Mouse (Mus musculus) CH12.LX (cell line): Measurements from ENCODE around the gene Timm23.
A peak's percentile ranks its signal among the peaks of the same experiment; 100 is the strongest.

Source experiments
- CHD1 ChIP-seq: IDR thresholded peaks from 2 replicates; pipeline ENCODE4 v1.6.1; 2012; ENCODE audit warnings: low read depth, low read length, improper control_type of control experiment, inconsistent platforms
- CHD2 ChIP-seq: IDR thresholded peaks from 2 replicates; pipeline ENCODE4 v1.6.1; 2011; ENCODE audit warnings: low read length, improper control_type of control experiment
- CTCF ChIP-seq, 2 experiments: IDR thresholded peaks in 1 of 2; conservative IDR thresholded peaks in 1 of 2; 2 replicates each; pipeline ENCODE4 v1.5.1; 2011 to 2012; ENCODE audit warnings: low read depth in 2 of 2, low read length in 2 of 2, improper control_type of control experiment in 1 of 2, inconsistent platforms in 1 of 2, mild to moderate bottlenecking in 1 of 2, moderate library complexity in 1 of 2
- E2F4 ChIP-seq: IDR thresholded peaks from 2 replicates; pipeline ENCODE4 v1.6.1; 2011; ENCODE audit warnings: low read depth, low read length, improper control_type of control experiment; ENCODE audit not compliant: insufficient replicate concordance
- ELF1 ChIP-seq: IDR thresholded peaks from 2 replicates; pipeline ENCODE4 v1.6.1; 2014; ENCODE audit warnings: low read depth, mild to moderate bottlenecking, inconsistent platforms, low read length, improper control_type of control experiment
- EP300 ChIP-seq: IDR thresholded peaks from 2 replicates; pipeline ENCODE4 v1.6.1; 2011; ENCODE audit warnings: low read length, improper control_type of control experiment
- IRF4 ChIP-seq: IDR thresholded peaks from 2 replicates; pipeline ENCODE4 v1.6.1; 2014; ENCODE audit warnings: low read depth, mild to moderate bottlenecking, inconsistent platforms, low read length, improper control_type of control experiment
- MAFK ChIP-seq: IDR thresholded peaks from 2 replicates; pipeline ENCODE4 v1.6.1; 2011; ENCODE audit warnings: low read length, improper control_type of control experiment; ENCODE audit not compliant: insufficient replicate concordance
- MXI1 ChIP-seq: IDR thresholded peaks from 2 replicates; pipeline ENCODE4 v1.6.1; 2011; ENCODE audit warnings: mild to moderate bottlenecking, low read depth, low read length, improper control_type of control experiment
- POLR2A ChIP-seq: IDR thresholded peaks from 2 replicates; pipeline ENCODE4 v1.6.1; 2011; ENCODE audit warnings: low read depth, mild to moderate bottlenecking, improper control_type of control experiment, low read length
- RCOR1 ChIP-seq: conservative IDR thresholded peaks from 2 replicates; pipeline ENCODE4 v1.6.1; 2012; ENCODE audit warnings: low read depth, mild to moderate bottlenecking, inconsistent platforms, low read length, improper control_type of control experiment
- USF1 ChIP-seq: IDR thresholded peaks from 2 replicates; pipeline ENCODE4 v1.6.1; 2014; ENCODE audit warnings: low read depth, mild to moderate bottlenecking, inconsistent platforms, low read length, improper control_type of control experiment
- USF2 ChIP-seq: conservative IDR thresholded peaks from 2 replicates; pipeline ENCODE4 v1.6.1; 2011; ENCODE audit warnings: low read depth, low read length, improper control_type of control experiment

DNA sequence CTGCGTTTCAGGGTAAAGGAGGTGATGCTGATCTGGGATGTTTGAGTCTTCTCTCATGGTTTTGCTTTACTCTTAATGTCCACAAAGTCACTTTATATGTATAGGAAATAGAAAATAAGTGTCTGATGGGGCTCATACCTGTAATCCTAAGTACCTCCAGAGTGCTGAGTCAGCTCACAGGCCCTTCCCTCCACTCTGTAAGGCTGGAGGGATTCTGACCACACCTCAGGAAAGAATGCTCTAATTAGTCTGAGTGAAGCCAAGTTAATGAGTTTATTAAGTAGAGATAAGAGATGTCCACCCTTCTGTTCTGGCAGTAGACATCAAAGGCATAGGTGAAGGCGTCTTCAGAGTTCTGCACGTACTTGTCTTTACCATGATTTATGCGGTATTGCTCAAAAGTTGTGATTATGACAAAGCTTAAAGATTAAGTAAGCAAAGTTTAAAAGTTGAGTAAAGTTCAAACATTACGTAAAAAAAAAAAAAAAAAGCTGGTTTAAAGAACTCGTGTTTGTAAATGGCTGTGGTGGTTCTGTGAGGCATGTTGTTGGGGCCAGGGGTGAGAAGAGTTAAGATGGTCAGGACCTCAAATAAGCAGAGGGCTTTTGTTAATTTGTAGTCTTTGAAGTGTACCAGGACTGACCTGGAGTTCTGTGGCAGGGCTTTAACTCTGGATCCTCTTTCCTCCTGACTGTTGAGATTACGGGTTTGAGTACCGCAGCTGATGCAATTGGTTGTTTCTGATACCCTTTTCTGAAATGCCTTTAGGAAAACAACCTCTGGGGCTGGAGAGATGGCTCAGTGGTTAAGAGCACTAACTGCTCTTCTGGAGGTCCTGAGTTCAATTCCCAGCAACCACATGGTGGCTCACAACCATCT, 37.3 kb downstream of the Timm23 start:
- TF ChIP-seq CHD2 (no peak), IRF4 (no peak), E2F4 (no peak), CTCF (conservative IDR thresholded peaks at IDR 0.05 in 1 of 2, IDR thresholded peaks at IDR 0.05 in 1 of 2; ENCODE audit: low read depth in 2 of 2, low read length in 2 of 2) (no peak), MAFK (peak; percentile 82), ELF1 (no peak), RCOR1 (no peak), CHD1 (no peak), POLR2A (no peak), USF1 (no peak), USF2 (no peak), EP300 (no peak), MXI1 (no peak)
